Mouse (Mus musculus): ENCODE measurements around the gene Kdsr. TPM values are rescaled to one million over a fixed set of nuclear protein-coding genes. Genes with fewer than 3 reads are reported as not detected.

Gene Kdsr
- total RNA-seq (2017): 42.7 and 47.9 TPM in 2 replicates

DNA sequence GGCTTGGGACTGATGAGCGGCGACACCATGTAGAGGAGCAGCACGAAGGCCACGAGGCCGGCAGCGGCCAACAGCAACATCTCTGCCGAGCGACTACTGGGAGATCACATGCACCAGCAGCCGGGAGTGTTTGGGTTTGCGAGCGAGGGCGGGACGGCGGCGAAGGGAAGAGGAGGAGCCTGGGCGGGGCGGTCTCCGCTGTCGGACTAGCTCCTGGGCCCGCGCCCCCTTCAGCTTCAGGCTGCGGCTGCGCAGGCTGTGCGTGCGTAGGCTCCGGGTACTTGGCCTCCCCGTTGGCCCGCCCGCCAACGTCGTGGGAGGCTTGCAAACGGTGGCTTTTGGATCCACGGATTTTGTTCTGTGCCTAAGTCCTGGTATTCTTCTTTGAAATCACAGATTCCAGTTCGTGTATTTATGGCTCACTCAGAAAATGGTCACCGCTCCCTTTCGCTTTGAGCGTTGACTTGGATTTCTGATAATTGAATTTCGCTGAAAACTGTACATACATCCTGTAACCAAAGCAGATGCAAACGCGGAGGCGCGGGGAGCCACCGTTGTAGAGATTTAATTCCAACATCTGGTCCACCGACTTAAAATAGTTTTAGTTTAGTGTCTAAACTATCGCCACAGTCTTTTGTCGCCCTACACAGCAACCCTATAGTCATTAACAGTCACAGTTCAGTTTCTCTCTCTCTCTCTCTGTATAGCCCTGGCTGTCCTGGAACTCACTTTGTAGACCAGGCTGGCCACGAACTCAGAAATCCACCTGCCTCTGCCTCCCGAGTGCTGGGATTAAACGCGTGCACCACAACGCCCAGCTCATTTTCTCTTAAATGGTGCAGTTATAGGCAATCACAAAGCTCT lies at the start of gene Kdsr:
TSS of gene Kdsr (minus strand) at position 156 of the 864 bp plus-strand sequence.
- peak; percentile 91 for ATAC-seq (replicated peaks; ENCODE audit: low read depth, poor library complexity, severe bottlenecking)

DNA sequence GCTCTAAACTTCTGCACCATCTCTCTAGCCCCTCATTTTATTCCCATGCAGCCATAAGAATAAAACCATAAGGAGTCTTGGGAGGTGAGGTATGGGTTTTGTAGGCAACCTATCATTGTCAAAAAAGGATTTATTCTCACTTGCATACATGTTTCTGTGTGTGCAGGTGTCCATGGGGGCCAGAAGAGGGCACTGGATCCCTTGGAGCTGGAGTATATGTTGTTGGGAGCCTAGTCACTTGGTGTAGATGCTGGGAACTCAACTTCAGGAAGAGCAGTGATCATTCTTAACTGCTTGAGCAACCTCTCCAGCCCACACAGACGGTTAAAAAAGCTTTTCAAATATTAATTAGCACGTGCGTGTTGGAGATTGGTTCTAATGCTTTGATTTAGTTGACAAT lies 40.4 kb upstream of the Kdsr start:
- ATAC-seq (replicated peaks; ENCODE audit: low read depth, poor library complexity, severe bottlenecking): no peak

DNA sequence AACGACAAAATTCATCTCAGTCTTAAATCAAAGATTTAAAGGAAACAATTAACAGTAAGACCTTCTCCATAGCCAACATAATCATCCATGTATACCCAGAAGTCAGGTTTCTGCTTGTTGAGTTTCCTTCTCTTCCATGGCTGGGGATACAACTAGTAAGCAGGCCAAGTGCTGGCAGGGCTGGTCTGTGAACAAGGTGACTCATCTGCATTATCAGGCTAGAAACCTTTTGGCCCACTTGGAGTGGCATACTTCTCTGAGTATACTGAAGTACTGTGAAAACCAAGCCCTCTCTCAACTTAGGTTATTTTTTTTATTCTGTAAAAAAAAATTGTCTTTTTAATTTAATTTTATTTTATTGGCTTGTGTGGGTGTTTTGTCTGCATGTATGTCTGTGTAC lies 39.9 kb upstream of the Kdsr start:
- no peak for ATAC-seq (replicated peaks; ENCODE audit: low read depth, poor library complexity, severe bottlenecking)

DNA sequence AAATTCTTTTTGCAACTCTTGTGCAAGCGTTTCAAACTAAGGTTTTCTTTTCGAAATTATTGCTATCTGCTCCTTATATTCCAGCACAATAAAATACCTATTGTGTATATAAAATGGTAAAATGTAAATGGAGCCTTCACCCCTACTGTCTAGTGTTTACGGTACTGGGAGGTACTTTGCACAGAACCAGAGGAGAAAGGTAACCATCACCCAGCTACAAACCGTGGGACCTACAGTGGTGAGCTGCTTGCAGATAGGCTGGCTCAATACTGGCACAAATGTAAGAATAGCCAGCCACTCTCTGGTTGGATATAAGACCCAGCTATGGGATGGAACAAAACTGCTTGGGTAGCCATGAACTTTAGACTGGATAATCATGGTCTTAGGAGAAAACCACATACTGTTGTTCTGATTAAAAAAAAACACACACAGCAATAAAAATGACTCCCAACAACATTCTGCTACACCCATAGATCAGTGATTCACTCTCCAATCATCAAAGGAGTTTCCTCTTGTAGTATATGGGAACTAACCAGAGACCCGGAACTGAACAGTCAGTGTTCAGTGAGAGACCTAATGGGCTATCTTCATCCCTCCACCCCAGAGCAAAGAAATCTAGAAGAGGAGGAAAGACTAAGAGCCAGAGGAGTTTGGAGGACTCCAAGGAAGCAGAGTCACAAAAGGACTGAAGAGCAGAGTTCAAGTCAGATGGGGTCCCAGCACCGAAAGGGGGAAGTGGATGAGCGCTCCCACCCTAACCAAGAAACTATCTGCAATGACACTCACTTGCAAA lies 37.7 kb upstream of the Kdsr start:
- ATAC-seq (replicated peaks; ENCODE audit: low read depth, poor library complexity, severe bottlenecking): 0 out of 2 replicates have a peak, but pooled peaks have one; percentile 16

DNA sequence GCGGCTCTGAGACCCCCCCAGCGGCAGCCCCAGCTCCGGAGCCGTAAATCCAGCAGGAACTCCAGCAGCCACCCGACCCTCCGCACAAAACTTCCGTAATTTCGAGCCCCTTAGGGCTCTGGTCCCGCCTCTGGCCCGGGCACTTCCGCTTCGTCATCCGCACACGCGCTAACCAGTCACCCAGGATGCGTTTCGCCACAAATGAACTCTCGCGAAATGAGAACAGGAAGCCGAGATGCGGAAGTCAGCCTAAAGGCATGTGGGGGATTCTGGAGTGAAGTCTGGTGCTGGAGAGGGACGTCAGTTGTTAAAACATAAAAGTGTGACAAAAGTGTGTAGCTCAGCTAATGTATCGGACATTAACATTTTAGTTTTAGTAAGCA lies 37.0 kb upstream of the Kdsr start, which contains the start of gene Vps4b:
TSS of gene Vps4b (minus strand) at position 187 of the 383 bp plus-strand sequence.
- ATAC-seq (replicated peaks; ENCODE audit: low read depth, poor library complexity, severe bottlenecking): peak; percentile 97

DNA sequence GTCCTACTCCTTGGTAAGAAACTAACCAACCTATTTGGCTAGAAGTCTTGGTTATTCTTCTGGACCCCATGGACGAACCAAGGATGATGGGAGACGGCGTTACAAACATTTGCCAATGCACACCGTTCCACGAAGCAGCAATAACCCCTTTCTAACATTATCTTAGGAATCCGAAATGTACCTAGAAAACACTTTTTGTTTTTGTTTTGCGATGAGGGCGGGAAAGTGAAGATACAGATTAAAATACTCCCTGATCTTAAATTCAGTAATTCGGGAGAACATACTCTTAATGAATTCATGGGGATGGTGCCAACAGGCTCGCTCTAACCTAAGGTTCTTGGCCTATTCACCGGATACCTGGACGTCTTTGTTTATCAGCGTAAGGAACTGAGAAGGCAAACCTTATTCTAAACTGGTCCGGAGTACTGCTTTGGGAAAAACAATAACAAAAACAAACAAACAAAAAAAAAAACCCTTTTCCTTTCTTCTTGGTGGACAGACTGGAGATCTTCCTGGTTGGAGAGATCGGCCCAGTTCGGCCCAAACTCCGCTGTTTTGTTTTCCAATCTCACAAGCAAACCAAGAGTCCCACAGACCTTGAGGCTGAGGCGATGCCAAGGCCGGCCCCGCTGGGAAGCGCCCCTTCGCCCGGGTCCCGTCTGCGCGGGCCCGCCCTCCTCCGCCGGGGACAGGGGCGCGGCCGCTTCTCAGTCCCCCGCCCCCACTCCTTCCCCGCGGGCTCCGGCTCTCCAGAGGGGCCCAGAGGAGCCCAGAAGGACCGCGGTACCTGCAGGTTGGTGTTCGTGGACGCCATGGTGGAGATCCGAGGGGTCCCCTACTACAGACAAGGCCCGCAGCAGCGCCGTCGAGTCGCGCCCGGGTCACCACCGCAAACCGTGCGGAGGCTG lies 36.4 kb upstream of the Kdsr start:
- peak; percentile 38 for ATAC-seq (replicated peaks; ENCODE audit: low read depth, poor library complexity, severe bottlenecking)

DNA sequence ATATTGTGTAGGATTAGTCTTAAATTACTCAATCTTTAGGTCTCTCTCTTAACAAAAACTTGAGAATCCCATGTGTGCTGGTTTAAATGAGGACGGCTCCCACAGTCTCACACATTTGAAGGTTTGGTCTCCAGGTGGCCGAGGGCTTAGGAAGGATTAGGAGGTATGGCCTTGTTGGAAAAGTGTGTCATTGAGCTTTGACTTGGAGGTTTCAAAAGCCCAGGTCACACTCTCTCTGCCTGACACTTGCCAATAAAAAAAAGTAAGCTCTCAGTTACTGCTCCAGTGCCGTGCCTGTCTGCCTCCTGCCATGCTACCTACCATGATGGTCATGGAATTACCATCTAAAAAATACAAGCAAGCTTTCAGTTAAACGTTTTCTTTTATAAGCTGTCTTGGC lies 15.4 kb upstream of the Kdsr start:
- ATAC-seq (replicated peaks; ENCODE audit: low read depth, poor library complexity, severe bottlenecking): no peak

DNA sequence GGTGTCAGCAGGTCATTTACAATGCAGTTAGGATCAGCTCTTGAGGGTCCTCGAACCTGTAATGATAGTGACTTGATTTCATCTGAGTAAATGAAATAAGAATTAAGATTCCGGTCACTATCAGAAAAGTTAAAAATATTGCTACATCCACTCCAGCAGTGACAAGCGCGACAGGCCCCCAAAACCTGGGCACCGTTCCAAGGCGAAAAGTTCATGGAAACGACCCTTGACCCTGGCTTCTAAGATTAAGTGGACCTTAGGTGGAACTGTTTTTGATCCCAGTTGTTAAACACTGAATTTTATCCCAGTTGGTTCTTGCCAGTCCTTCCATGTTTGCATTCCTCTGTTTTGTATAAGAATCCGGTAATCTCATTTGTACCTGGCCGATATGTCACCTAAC lies 14.6 kb upstream of the Kdsr start:
- ATAC-seq (replicated peaks; ENCODE audit: low read depth, poor library complexity, severe bottlenecking): no peak

DNA sequence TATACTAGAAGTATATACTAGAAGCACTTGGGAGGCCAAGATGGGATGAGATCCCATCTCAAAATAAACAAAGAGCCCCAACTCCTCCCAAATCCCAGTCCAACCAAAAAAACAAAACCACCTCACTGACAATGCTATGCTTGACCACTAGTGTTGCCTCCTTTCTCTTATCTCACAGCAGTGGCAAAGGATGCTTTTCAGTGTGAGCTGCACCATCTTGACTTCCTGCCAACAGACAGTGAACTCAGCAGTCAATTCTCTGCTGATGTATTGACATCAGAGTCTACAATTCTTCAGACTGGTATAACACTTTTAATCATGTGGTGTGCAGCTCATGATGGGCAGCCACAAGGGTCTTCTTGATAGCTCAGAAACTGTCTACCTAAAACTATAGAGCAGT lies 9.2 kb upstream of the Kdsr start:
- ATAC-seq (replicated peaks; ENCODE audit: low read depth, poor library complexity, severe bottlenecking): no peak

DNA sequence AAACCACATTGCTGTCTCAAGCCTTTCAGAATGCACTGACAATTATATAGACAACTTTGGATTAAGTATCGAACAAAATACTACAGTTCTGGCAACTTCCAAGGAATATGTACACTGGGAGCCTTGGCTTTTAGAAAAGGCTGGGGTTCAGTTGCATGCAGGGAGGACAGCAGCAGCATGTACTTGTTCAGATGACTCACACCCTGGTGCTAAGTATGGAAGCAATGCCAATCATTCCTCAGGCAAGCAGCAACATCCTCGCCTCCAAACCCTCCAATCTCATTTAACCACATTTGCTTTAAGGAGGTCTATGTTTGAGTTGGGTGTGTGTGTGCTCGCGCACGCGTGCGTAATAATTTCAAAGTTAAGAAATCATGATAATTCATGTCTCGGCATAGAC lies 6.2 kb upstream of the Kdsr start:
- ATAC-seq (replicated peaks; ENCODE audit: low read depth, poor library complexity, severe bottlenecking): no peak

DNA sequence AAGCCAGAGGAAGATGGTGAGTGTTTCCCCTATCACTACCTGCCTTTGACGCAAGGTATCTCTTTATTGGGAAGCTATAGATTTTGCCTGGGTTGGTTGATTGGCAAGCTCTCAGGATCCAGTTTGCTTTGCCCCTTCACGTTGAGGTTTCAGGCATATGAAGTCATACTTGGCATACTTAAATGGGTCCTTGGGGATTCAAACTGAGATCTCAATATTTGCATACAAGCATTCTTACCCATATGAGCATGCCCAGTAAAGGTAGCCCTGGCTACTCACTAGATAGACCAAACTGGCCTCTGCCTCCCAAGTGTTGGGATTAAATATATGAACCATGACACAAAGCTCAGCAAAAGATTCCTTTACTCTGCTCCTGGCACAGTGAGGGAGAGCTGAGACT lies 5.3 kb upstream of the Kdsr start:
- ATAC-seq (replicated peaks; ENCODE audit: low read depth, poor library complexity, severe bottlenecking): no peak

DNA sequence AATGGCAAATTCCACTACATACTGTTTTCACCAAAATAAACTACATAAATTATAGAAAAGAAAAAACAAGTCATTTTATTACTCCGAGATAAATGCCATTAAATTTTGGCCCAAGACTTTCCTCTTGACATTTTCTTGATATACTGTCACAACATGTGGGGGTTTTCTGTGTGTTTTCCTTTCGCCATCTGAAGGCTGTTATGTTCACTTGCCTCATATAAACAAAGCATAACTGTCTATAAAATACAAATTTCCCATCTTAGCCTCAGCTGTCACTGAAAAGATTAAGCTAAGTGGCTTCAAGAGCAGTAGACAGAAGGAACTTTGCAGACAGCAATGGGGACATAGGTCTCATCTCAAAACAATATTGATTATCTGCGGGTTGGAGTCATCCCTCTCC lies 4.8 kb upstream of the Kdsr start:
- no peak for ATAC-seq (replicated peaks; ENCODE audit: low read depth, poor library complexity, severe bottlenecking)

DNA sequence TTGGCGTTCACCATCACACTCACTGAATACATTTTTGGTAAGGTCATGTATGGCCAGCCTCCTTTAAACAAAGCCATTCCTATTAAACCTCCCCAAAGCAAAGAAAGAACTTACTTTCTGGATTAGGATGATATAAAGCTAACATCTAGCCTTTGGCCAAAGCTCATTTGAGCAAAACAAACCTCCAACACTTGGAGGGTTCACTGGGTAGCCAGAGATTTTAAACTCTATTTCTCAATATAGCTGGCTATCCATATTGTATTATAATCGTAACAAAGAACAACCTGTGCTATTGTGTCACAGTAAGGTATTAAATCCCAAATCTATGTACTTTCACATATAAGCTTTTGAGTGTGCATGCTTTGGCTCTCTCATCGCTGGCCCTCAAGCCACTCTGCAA lies 1.2 kb upstream of the Kdsr start:
- ATAC-seq (replicated peaks; ENCODE audit: low read depth, poor library complexity, severe bottlenecking): no peak

DNA sequence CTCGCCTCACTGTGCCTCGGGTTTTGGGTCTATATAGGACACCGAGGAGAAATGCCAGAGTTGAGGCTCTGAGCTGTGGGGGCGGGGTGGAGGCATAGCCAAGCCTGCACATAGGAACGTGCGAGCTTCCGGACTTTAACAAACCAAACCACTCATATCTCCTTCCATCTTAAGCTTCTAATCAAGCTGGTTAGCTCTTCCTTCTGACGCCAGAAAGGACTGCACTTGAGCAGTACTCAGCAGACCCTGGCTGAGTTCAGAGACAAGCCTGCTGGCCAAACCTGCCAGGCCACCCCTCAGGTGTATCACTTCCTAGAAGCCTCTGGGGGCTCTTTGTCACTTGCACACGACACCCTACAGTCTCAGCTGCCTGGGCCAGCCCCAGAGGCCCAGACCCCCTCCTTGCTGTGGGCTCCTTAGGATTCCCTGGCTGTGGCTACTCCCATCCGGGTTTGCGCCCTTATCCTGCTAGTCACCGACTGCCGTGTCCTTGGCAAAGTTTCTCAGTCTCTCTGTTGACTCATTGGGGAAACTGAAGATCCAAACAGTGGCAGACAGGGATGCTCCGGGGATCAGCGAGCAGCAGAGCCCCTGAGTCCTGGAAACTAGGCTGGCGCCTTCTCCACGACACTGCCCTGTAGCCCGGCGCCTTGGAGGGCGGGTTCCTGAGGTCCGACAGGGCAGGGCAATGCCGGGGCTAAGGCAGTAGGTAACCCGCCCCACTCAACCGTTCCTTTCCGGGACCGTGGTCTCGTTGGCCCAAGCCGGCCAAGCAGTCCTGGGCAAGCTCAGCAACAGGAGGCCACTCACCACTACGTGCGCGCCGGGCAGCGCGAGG lies 574 bp downstream of the Kdsr start:
- ATAC-seq (replicated peaks; ENCODE audit: low read depth, poor library complexity, severe bottlenecking): peak; percentile 43

DNA sequence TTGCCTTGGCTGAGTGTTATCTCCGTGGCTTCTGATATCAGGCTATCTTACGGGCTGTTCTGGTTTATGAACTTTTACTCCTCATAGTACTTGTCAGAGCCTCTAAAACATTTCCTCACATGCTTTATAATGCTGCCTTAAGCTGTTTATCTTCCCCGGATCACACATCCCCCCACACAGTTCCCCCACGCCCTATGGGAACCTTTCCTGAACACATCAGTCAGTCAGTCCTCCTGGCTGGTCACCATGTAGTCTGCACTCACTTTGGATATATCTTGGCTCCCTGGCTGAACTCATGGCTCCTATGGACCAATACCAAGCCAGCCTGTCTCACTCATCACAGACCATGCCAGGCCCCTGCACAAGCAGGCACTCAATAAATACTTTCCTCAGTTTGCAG lies 2.9 kb downstream of the Kdsr start:
- ATAC-seq (replicated peaks; ENCODE audit: low read depth, poor library complexity, severe bottlenecking): no peak

DNA sequence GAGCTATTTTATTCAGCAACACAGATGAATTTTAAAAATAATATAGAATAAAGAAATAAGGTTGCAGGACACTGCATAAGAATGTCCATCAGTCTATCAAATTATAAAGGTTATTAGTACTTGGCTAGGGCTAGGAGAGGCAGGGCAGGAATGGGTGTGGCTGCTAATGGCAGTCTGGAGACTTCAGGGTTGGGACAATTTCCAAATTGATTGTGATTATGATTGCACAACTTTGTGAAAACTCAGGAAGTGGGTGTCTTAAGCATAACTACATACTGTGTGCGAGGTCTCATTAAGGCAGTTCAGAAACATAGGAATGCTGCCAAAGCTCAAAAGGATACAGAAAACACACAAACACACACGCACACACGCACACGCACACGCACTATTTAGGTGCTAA lies 7.5 kb downstream of the Kdsr start:
- ATAC-seq (replicated peaks; ENCODE audit: low read depth, poor library complexity, severe bottlenecking): no peak

DNA sequence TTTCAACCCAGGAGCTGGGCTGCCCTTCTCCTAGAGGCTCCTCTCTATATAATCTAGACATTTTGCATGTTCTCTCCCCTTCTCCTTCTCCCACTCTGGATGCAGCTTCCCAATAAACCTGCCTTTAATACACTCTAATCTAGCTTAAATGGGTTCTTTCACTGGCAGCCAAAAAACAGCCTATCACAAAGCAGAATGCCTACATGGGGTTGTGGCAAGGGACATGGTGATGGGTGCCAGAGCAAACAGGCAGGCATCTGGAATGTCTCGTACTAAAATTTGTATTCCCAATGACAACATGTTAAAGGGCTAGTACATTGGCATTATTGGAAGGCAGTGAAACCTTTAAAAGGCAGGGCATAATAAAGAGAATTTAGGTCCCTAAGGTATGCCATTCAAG lies 8.9 kb downstream of the Kdsr start:
- ATAC-seq (replicated peaks; ENCODE audit: low read depth, poor library complexity, severe bottlenecking): no peak

DNA sequence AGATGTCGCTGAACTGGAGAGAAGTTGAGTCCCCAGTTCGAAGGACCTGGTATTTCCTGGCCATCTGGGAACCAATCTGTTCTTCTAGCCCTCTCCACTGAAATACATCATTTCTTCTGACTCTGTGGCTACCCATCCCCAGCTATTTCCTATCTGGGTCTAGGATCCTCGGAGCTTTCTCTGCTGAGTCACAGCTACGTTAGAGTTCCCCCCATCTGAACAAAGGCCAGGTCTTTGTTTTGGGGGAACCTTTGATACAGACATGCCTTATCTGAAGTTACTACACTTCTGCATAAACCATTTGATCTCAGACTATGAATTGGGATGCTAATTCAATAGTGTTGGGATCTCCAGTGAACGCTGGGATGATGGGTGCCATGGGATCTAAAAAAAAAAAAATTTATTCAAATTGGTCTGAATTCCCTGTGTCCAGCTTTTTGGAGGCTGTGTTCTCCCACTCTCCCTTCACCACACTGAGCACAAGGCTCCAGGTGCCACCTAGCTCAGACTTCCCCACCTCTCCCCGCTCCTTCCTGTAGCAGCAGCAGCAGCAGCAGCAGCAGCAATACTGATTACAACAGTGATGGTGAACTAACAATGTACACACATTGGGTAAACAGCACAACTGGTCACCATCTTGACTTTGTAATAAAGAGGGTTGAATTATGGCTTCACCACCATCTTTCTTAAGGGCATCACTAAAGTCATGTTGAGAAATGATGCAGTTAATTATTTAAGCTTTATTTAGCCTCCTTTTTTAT lies 10.8 kb downstream of the Kdsr start:
- ATAC-seq (replicated peaks; ENCODE audit: low read depth, poor library complexity, severe bottlenecking): 0 out of 2 replicates have a peak, but pooled peaks have one; percentile 11

DNA sequence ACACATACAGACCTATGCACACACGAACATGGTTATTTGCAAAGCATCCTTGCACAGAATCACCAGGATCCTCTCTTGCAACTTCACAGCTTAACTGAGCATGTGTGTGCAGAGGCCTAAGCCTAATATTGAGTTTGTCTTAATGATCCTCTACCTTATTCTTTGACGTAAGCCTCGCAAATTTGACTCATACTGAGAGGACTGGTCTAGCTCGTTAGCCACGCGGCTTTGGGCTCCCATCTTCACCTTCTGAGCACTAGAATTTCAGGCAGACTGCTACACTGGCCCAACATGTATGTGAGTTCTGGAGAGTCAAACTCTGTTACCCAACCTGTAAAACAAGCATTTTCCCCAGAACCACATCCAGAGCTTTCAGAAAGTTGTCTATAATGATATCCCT lies 16.5 kb downstream of the Kdsr start:
- no peak for ATAC-seq (replicated peaks; ENCODE audit: low read depth, poor library complexity, severe bottlenecking)

Data from common myeloid progenitor, adult 5-6 weeks (primary cell).